Mouse (Mus musculus) lung, adult 18-20 months (tissue): ENCODE results near the gene Dennd1a.
A peak's percentile ranks its signal among the peaks of the same experiment; 100 is the strongest.

Experiments used
- DNase-seq, 2 experiments: peaks; one replicate each; pipeline ENCODE4 v3.0.0; 2022; ENCODE audit warnings: mixed read lengths in 2 of 2

The Dennd1a gene

DNA sequence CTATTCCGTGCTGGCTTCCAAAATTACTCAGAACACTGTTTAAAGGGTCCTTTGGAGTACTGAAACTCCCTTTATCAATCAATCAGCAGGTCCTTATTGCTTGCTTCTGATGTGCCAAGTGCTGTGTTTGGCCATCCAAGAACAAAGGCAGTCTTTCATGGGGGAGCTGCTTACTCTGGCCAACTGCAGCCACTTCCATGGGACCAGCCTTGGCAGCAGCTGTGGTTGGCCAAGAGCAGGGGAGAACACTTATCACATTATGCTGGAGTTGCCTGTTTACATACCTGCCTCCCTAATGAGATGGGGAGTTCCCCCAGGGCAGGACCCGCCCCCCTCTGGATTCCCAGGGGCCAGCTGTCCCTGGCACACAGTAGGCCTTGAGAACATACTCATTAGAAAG lies 432.0 kb downstream of the Dennd1a start:
- peak; percentile 10 to 30 for DNase-seq

DNA sequence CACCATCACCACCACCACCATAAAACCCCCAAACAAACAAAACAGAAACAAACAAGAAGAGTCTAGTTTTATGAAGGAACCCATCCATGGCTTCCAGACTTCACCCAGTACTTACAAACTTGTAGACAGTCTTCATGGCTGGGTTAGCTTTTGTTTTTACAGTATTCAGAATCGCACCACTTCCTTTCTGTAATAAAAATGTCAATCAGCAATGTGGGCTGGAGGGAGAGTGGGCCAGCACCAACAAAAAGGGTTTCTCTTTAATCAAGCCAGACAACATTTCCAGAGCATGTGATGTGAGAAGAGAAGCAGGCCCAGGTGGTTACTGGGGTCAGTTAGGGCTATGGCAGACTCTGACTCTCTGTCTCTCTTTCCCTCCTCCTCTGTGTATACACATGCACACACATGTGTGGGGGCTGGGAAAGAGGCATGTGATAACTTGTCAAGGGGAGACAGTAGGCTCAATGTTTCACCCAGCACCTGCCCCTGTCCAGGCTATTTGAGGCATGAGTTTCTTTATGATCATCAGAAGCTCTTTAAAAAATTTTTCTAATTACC lies 433.2 kb downstream of the Dennd1a start:
- DNase-seq, result no peak

DNA sequence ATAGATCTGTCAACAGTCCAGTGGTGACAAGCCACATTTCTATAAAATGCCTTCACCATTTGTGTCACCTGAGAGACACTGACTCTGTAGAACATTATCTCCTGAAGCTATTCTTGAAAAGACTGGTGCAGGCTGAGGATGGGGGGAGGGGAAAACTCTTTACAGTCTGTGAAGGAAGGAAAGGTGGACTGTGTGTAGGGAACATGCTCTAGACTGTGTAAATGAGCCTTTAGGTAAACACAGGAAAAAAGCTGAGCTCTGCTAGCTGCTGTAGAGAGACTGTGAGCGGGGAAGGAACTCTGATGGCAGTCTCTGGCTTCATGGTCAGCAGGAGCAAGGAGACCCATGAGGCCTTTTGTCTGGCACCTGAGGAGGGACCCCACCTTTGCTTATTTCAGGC lies 436.6 kb downstream of the Dennd1a start:
- DNase-seq, result no peak

DNA sequence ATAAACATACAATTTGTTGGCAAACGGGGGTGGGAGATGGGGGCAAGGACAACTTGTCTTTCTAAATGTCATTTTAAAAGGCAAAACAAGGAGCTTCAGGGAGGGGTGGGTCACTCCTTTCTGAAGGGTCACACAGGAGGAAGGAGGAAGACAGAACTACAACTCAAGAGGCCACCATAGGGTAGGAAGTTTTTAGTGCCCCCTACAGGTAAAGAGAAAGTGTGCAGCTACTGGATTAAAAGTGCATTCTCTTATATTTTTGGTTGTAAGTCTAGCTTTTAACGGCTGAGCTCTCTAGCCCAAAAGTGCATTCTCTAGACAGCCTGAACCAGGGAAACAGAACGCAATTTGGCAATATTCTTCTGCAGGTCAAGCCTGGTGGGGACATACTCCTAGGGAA lies 437.8 kb downstream of the Dennd1a start:
- no peak for DNase-seq

DNA sequence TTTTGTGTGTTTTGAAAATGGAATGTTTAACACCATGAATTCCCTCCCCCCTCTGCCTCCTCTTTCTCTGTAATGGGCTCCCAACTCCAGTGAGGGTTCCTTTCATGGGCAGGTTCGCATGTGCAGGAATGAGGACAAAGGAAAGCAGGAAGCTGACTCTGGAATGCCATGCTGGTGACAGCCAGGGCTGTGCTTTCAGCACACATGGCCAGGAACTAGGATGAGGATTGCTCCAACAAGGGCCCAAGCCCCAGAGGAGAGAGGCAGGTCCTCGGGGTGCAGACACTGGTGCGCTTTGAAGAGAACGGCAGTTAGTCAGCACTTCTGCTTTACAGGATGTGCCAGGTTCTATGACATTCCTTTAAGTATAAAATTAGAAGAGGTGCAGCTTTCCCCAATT lies 444.5 kb downstream of the Dennd1a start:
- no peak for DNase-seq

DNA sequence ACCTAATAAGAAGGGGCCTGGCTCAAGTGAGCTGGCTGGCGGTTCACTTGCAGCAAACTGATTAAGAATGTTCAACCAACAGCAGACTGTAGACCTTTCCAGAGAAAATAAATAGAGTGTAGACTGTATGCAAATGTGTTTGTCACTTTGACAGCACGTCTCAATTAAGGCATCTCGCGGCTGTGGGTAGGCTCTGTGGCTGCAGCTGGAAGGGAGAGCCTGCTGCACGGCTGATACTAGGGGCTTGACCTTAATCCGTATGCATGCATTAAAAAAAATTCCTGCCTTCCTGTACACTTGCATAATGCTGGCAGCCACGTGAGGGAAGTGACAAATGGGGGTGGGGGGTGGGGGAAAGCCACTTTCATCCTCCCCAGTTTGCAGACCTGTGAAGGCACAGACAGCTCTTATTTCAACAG lies 445.0 kb downstream of the Dennd1a start:
- no peak for DNase-seq

DNA sequence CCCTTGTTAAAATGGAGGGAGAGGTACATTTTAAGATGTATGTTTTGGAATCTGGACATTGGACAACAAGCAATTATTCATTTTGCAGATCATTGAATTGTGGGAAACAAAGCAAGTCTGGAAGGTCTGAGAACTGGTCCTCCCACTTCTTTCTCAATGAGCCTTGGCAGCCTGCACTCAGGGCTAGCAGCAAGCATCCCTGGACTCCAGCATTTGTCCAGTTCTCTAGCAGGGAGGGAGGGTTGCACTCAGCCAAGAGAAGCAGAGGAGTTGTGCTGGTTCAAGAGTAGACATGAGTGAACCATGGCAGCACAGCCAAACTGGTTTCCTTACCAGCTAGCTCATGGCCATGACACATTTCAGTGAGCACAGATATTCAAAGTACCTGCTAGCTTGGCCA lies 447.3 kb downstream of the Dennd1a start:
- DNase-seq, result peak in 1 of 2 experiments; percentile 18

DNA sequence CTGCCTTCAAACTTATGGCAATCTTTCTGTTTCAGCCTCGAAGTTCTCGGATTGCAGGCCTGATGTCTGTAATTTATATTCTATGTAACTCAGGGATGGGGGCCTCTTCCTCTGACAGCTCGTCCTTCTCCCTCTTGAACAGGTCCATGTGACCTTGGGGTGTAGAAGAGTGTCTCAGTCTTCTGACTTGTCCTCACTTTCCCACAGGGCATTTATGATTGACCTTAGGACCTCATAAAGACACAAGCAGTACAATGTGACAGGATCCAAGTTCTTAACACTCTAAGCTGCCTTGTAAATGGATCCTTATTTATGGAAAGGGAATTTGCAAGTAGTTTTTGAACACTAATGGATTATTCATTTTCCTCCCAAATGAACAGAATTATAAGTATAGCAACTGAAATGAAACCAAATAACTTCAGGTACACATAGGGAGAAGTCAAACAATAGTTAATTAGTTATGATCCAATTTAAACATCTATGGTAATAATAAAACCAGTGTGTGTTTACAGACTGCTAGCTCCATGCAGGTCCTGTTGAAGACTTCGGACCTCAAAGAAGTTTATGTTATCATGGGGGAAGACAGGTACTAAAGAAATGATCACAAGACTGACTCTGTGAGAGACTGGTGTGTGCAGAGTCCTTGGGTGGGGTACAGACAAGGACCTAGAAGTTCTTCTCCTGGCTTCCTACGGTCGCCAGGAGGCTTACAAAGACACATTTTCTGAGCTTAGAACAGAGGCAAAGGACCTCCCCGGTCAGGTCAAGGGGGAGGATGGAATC lies 448.8 kb downstream of the Dennd1a start:
- DNase-seq, result no peak

DNA sequence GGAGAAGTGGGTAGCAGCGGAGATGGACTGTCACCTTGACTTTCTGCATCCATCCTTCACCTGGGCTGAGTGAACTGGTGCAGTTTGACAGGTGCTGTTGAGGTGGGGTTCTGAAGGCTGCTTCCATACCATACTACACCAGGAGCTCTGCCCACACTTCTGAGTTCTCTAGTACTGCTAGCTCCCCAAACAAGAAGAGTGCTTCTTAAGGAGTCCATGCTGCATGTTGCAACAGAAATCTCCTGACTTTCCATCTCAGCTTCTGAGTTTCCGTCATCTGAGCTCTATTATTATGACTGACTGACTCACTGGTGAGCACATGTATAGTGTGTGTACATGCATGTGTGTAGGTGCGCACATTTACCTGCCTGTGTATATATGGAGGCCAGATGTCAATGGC lies 449.6 kb downstream of the Dennd1a start:
- peak in 1 of 2 experiments; percentile 19 for DNase-seq

DNA sequence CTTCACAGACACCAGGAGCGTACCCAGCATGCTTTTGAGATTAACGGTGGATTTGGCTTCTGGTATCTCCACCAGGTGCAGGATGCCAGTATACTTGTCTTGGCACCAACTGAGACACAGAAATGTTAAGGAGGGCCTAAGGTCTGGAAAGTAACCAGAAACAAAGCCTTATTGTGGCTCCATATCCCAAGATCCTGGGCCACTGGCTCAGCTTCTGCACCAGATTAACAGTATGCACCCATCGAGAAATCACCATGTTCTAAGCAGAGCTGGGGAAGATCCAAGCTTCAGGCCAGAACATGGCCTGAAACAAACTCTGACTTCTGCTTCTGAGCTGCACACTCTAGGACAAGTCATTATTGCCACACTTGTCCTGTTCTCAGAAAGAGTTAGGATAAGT lies 450.3 kb downstream of the Dennd1a start:
- no peak for DNase-seq

DNA sequence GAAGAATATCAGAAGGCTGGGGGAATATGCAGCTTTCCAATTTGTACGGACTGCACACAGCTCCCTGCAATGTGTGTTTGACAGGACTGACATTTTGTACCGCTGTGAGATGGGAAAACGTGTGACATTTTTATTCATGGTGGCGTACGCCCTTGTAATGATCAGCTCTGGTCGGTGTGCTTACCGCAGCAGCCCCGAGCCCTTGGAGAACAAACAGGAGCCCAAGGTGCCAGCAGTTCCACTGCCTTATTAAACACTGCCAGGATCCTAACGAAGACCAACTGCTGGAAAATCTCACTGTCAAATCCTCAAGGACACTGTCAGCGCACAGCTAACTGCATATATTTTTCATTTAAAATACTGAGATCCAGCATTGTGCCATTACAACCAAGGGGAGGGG lies 454.9 kb downstream of the Dennd1a start:
- no peak for DNase-seq

DNA sequence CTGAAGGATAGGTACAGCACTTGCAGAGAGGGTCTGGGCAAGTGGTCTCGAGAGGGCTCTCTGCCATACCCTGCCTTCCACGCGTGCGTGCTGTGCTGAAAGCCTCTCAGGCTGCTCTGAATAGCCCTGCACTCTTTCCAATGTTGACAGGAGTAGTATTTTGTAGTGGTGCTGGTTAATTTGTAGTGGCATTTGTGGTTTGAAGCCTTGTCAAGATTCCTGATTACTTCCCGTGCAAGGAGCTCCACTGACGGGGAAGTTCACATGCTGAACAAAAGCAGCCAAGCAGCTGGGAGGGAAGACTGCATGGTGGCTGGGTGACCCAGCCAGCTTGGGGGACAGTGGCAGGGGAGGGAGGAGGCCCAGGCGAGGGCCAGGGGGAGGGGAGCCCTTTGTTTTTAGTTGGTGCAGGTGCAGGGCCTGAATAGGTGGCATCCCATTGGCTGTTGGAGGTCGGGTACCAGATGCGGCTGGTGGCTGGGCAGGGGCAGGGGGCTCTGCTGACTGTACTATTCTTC lies 457.4 kb downstream of the Dennd1a start:
- peak; percentile 10 to 34 for DNase-seq

DNA sequence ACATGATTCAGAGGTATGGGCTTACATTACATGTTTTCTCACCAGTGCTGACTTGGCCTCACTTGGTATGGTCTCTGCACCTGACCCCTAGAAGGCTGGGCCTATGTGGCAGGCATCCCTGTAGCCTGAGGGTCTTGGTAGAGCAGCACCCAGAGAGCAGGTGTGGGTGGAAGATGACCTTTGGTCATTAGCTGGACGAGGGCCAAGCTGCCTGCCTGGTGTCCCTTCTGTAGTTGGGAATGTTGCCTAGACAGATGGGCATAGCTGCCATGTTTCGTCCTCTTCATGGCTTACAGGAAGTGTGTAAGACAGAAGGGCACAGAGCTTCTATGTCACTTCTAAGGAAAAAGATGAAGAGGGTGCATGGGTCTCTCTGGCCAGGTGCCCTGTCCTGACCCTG lies 463.4 kb downstream of the Dennd1a start:
- no peak for DNase-seq

DNA sequence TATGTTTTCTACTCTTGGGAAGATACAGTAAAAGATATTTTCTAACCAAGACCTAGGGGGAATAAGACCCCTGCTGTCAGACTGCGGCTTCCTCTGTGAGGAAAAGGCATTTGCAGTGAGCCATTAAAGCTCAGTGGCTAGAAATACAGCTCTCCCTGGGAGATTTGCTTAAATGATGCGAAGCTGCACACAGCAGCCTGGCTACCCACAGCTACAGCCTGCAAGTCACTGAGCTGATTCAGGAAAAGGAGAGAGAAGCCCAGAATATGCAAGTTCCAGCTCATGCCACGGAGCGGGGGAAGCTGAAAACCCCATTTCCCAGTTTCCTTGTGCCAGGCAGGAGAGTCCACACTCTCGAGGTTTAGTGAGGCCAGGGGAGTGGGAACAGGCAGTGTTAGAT lies 465.1 kb downstream of the Dennd1a start:
- no peak for DNase-seq

DNA sequence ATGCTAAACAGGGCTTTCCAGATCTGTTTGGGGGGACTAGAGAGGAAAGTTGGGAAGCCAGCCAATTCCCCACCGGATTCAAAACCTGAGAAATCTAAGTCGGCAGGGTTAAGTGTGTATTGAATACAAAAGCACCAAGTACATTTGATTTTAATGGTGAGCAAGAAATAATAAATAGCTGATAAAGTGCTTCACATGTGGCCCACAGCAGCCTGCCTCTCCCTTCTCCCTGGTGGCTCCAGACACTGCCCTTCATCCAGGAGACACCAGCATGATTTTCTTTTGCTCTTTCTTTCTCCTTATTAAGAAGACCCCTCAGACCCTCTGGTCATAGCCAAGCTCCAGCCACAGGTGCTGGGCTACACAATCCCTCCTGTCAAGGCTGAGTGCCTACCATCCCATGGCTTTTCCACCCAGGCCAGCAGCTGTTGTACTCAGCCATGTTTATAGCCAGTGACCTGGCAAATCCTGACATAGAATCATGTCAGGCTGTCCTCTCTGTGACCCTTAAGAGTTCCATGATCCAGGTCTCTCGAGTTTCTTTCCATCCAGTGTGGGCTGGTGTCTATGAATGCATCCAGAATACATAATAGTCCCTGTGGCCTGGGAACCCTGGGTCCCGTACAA lies 467.6 kb downstream of the Dennd1a start:
- DNase-seq, result no peak

DNA sequence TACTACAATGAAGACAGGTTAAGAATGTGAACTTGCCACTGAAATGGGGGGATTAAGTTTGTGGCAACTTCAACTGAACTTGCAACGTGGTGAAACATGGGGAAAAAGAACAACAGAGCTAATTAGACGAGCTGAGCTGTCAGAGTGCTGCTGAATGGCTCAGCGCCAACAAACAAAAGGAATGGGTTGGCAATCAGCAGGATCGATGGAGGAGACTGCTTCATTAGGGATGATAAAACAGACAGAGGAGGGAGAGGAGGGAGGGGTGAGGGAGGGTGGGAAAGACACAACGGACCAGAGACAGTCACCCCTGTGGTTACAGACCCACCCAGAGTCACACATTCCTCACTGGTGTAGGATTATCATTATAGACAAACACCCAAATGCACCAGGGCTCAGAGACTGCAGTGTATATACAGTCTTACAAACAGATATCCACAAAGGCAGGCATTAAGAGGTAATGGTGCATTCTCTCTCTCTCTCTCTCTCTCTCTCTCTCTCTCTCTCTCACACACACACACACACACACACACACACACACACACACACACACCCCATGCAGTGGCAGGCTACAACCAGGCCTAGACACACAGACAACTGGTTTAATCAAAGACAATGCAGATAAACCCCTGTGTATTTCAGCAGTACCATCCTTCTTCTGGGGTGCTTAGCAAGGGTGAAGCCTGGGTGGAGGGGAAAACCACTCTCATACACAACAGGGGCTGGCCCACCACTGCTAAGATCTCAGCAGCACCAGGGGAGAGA lies 468.2 kb downstream of the Dennd1a start:
- no peak for DNase-seq

DNA sequence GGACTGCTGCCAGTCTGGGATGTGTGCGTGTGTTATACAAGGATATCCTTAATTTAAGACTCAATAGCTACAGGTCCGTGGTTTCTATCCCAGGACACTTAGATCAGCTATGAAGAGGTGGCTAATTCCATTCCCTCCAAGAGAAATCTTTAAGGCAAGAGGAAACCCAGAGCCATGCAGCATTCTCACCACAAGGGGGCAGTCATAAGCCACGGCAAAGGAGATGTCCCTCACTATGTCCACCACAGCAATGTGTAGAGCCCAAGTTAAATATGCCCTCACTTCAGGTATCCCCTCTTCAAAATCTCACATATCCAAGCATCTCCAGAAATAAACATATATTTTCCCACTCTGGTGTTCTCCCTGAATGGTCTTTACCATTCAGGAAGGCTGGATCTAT lies 471.5 kb downstream of the Dennd1a start:
- DNase-seq, result peak; percentile 63 to 65

DNA sequence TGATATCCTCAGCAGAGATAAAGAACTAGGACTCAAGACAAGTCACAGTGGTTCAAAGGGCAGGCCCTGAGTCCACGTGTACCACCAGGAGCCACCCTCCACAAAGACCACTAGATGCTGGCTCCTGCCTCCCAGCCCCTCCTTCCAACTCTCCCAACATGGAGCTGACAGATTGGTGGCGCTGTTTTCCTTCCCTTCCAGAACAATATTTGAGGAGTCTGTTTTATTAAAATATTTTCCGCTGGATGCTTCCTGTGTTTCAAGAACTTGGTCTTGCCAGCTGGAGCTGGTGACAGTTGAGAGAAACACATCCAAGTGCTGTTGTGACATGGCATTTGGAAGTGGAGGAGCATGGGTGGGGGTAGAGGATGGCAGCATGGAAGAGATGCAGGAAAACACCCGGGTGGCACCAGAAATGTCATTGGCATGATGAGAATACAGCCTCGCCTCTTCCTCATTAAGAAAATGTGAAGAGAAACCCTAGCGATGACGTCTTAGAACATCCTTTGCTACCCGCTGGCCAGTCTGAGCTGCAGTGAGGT lies 472.3 kb downstream of the Dennd1a start:
- DNase-seq, result no peak

DNA sequence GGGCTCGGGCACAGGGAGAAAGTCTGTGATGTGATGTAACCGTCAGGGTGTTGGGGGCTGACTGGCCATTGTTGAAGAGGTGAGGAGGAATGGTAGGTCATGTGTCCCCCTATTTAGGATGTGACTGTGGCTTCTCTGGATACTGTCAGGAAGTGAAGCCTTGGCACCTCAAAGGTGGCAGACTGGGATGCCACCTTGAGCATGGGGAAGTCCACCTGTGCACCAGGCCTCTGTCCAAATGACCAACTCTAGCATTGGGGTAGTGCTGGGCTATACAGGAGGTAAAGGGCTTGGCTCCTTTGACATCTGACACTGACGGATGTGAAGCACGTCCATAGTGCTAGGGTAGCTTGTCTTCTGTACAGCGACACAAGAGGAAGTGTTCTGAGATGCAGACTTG lies 474.8 kb downstream of the Dennd1a start:
- DNase-seq, result no peak

DNA sequence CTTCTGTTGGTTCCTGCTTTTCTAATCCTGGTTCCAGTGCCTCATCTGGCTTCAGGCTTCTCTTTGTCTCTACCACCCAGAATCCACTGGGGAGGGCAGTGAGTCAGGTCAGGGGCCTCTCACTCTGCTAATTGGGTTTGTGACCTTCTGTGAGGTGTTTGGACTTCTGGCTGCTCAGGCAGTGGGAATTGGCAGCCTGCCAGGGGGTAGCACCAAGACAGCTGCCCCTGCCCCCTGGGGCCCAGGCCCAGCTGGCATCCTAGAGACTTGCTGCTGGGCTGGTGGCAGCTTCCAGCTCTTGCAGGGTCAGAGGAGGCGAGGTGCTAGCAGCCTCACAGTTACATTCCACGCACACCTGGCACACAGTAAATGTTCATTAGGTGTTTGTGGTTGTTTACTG lies 475.5 kb downstream of the Dennd1a start:
- no peak for DNase-seq

DNA sequence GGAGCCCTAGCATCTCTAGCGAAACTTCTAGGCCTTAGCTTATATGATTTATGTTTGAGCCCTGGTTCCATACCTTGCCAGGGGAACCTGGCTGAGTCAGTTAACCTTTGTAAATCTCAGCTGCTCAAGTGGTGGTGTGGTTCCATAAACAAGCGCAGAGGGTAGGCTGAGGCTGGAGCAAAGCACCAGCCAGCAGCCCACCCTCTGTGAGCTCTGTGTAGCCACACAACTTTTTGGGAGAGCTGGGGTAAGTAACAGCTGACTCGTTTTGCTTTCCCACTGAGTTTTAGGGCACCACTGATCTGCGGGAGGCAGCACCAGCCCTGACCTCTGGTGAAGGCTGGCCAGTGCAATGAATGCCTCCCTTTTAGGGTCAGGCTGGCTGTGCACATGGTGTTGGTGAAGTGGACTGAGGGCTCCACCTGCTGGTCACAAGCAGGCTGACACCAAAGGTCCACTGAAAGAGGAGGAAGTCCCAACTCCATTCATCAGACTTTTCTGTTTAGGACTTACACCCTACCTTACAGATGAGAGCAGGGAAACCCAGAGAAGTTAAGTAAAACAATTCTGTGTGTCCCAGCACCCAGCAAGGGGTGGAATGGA lies 484.5 kb downstream of the Dennd1a start:
- peak; percentile 36 to 49 for DNase-seq

DNA sequence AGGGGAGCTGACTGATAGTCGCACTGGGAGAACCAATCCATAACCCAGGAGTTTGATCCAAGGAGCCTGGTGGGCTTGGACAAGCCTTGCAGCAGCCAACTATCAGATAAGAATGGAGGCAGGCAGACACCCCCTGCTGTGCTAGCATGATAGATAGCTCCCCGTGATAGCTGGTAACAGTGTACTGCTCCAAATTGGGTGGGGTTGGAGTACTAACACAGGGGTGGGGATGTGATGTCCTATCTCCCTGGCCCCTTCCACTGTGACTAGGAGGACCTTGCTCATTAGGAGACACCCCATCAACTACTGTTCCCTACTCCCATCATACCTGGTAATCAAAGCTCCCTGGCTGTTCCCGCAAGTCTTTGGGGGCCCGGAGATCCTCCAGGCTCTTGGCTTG lies 485.5 kb downstream of the Dennd1a start:
- DNase-seq, result no peak

DNA sequence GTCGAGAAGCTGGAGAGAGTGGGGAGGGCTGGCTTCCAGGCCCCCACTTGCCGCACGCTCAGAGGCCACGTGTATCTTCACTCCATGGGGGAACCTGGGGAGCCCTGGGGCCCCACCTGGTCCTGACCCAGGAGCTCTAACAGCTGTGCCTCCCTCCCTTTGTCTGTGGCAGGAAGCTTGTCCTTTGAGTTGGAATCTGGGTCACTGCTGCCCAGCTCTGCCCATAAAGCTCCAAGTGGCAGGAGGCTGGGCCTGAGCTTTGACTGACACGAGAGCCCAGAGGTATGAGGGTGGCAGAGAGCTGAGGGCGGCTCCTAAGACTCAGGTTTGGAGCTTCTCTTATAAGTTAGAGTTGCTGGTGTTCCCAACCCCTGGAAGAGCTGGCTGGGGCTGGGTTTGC lies 488.1 kb downstream of the Dennd1a start:
- no peak for DNase-seq
